Mouse (Mus musculus): ENCODE results near the gene Vgf.

Gene Vgf

GRCm38 (mm10) chr5:137026092-137026491, at the start of gene Vgf:
Vgf (plus strand) TSS chr5:137026392.
- DNase-seq (ENCODE audit: low read depth, low spot score) = no peak

DNA sequence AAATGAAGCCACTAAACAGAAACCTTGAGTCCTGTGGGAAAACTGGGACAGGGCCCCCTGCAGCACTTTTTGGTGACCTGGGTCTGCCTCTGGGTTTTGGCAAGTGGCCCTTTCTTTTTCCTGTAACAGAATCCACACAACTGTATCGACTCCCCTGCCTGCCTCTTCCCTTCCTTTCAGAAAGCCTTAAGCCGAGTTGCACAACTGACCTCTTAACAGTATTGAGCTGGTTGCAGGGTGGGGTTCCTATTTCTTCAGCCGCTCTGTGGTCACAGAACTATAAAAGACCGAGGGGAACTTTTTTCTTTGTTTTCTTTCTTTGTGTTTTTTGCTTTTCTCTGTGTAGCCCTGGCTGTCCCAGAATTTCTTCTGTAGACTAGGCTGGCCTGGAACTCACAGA, 48.4 kb upstream of the Vgf start:
- DNase-seq (ENCODE audit: low read depth, low spot score) = no peak

- DNase-seq (ENCODE audit: low read depth, low spot score) = no peak
These were observed 46.4 kb upstream of the Vgf start for GRCm38 (mm10) chr5:136979762-136980161.

GRCm38 (mm10) chr5:136980974-136981373, 45.2 kb upstream of the Vgf start:
- DNase-seq (ENCODE audit: low read depth, low spot score) = no peak

DNA sequence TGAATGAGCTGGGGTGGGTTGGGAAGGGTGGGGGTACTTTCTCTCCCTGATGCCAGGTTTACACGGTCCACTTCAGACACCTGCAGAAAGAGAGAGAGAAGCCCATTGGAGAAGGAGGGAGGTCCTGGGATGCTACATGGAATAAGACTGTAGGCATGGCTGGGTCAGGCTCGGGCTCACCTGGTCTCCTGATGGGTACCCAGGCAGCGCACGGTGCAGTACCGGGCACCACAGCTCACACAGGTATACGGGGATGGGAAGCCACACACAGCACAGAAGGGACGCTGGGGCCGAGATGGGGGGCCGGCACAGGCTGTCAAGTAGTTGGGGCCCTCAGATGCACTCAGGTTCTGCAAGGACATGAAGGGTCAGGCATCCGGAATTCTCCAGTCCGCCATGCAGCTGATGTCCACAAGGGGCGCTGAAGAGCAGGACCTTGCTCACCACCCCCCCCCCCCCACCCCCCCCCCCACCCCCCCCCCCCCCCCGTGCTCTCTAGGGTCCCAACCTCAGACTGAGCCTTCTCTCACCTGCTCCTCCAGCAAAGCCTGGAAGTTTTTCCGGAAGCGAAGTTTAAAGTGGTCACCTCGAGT, 43.8 kb upstream of the Vgf start:
- no peak for DNase-seq (ENCODE audit: low read depth, low spot score)

GRCm38 (mm10) chr5:136984828-136985227, 41.4 kb upstream of the Vgf start:
- no peak for DNase-seq (ENCODE audit: low read depth, low spot score)

DNA sequence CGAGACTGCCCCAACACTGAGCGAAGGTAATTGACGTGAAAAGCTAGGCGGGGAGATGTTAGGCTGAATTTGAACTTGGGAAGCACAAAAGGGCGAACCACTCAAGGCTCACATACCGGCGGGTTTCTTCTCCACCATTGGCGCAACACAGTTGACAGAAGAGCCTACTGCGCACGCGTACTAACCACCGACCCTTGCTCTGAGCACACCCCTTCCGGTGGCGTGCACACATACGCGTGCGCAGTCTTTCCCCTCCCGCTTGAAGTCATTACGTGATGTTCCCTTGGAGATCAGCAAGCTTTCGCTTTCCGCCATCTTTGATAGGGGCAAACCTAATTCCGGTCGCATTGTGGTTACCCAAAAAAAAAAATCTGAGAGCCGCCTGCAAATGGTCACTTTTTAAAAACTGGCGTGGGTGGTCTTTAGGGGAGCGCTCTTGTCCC, 39.5 kb upstream of the Vgf start, which contains the start of gene Plod3:
Plod3 (plus strand) TSS at position 325 of the 443 bp plus-strand sequence.
- DNase-seq (ENCODE audit: low read depth, low spot score) = peak; percentile 100

DNA sequence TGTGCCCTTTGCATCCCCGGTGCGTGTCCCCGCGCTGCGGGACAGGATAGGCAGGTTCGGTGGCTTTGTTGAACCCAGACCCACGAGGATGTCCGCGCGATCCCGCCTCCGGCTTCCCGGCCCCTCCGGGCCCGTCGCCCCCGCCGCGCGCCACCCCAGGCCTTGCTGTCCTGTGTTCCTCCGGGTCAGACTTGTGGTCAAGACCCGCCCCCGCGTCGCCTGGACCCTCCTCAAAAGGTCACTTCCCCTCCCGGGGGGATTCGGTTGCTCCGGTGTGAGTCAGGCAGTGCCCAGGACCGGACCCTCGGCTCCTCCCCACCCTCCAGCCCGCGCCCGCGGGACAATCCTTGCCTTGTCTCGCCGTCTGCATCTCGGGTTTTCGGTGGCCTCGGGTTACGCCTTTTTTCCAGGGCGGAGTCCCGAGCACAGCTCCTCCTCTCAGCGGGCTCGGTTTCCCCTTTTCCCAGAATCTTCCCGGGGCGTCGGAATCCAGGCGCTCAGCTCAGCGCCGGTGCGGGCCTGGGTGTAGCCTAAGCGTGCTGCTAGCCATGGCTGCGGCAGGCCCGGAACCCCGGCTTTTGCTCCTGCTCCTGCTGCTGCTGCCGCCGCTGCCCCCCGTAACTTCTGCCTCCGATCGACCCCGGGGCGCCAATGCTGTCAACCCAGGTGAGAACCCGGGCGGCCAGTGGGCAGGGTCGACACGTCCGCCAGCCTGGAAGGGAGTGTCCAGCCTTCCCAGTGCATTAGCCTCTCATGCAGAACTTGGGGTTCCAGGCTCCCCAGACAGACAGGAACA, 38.9 kb upstream of the Vgf start:
- peak; percentile 72 for DNase-seq (ENCODE audit: low read depth, low spot score)

DNA sequence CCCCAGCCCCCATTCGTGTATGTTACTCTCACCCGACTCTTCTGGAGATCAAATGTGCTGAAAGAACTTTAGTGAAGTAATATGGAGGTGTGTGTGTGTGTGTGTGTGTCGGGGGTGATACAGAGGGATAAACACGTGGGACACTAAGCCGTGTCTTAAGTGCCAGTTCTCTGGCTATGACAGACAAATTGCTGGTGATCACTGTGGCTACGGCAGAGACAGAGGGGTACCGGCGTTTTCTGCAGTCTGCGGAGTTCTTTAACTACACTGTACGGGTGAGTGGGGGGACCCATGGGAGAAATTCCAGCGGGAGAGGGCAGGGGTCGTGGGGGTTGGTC, 38.3 kb upstream of the Vgf start, which contains the start of gene Znhit1:
Znhit1 (minus strand) TSS at position 88 of the 338 bp plus-strand sequence.
- no peak for DNase-seq (ENCODE audit: low read depth, low spot score)

DNA sequence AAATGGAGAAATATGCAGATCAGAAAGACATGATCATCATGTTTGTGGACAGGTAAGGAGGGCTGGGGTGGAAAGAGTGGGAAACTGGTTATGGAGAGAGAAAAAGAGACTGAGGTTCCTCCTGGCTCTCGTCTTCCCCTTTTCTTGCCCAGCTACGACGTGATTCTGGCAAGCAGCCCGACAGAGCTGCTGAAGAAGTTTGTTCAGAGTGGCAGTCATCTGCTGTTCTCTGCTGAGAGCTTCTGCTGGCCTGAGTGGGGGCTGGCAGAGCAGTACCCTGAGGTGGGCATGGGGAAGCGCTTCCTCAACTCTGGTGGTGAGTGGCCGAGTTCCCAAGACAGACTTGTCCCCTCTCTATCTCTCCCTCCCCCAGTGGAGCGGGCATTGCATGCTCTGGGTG, 37.8 kb upstream of the Vgf start:
- no peak for DNase-seq (ENCODE audit: low read depth, low spot score)

DNA sequence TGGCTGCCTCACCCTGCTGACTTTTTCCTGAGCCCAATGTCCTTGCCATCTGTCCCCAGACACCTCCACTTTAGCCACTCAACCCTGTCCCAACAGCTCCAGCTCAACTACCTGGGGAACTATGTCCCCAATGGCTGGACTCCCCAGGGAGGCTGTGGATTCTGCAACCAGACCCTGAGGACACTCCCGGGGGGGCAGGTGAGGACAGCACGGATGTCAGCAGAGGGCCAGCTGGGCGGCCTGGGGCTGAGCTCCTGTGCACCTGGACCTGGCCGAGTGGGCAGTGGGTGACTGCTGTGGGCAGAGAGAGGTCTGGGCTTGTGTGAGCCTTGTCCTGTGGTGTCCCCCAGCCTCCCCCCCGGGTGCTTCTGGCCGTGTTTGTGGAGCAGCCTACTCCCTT, 36.4 kb upstream of the Vgf start:
- DNase-seq (ENCODE audit: low read depth, low spot score) = no peak

- DNase-seq (ENCODE audit: low read depth, low spot score) = no peak
These were observed 26.7 kb upstream of the Vgf start for GRCm38 (mm10) chr5:136999449-136999848.

GRCm38 (mm10) chr5:137000612-137001011, 25.6 kb upstream of the Vgf start:
- no peak for DNase-seq (ENCODE audit: low read depth, low spot score)

- DNase-seq (ENCODE audit: low read depth, low spot score) = no peak
These were observed 18.9 kb upstream of the Vgf start for GRCm38 (mm10) chr5:137007276-137007675.

DNA sequence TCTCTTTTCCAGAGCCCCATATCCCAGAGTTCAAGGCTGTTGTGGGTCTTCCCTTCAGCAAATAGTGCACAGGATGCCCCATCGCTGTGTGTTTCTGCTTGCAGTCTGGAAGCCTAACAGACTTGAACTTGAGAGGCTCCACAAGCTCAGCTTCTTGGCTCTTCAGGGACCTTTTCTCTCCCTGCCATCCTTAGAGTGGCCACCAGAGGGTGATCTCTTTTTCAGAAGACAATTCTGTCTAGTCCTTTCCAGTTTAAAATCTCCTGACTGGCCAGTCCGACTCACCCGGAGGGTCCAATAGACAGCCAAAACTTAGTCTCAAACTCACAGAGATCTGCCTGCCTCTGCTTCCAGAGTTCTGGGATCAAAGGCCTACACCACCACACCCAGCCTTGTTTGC, 16.2 kb upstream of the Vgf start:
- DNase-seq (ENCODE audit: low read depth, low spot score) = peak; percentile 29

DNA sequence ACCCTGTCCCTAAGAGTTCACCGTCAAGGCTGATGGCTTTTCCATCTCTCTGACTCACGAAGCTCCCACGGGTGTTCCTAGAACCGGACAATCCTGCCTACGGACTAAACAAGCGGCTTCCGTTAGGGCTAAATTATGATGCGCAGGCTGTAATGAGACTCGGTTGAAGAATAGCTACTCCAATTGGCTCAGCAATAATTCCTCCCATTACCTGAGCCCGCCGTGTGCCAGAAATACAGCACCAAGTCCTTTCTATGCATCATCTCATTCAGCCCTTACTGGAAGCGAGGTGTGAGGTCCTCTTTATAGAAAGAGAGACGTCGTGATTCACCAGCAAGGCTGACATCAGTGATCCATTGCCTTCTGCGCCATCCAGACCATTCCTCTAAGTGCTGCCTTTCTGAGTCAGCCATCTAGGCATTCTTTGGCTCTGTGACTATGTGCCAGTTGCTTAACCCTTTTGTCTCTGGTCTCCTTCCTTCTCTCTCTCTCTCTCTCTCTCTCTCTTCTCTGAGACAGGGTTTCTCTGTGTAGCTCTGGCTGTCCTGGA, 13.7 kb upstream of the Vgf start:
- no peak for DNase-seq (ENCODE audit: low read depth, low spot score)

DNA sequence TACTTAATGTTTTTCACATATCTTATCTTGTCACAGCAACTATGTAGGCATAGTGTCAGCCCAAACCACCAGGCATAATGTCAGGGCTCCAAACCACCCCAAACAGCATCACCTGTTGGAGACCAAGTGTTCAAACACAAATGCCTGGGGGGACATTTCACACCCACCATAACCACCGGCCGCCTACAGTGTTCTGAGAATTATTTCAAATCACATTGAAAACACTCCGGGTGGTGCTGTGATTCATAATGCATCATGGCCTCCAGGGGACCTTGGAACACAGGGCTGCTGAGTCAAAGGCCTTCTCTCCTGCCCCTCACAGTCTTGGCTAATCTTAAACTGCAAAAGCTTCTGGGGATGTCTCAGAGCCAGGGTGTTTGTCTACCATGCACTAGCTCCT, 10.3 kb upstream of the Vgf start:
- no peak for DNase-seq (ENCODE audit: low read depth, low spot score)

GRCm38 (mm10) chr5:137024318-137024717, 1.9 kb upstream of the Vgf start:
- no peak for DNase-seq (ENCODE audit: low read depth, low spot score)

DNA sequence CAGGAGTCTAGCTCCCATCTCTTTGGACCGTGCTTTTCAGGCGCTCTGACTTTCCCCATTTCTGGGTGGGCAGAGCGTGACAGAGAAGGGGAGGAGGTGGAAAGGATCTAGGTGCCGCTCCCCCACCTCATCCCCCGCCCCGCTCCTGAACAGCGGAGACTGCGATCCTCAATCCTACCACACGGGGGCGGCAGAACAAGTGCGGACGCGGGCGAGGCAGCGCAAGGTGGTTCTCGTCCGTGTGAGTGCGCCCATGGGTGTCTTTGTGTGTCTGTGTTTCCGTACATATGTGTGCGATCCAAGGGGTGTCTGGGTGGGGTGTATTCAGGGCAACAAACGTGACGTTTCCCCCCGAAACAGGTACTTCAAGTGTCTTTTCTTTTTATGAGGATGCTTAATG, 1.1 kb upstream of the Vgf start:
- peak; percentile 57 for DNase-seq (ENCODE audit: low read depth, low spot score)

- DNase-seq (ENCODE audit: low read depth, low spot score) = no peak
These were observed 2.5 kb downstream of the Vgf start for GRCm38 (mm10) chr5:137028561-137029272.

DNA sequence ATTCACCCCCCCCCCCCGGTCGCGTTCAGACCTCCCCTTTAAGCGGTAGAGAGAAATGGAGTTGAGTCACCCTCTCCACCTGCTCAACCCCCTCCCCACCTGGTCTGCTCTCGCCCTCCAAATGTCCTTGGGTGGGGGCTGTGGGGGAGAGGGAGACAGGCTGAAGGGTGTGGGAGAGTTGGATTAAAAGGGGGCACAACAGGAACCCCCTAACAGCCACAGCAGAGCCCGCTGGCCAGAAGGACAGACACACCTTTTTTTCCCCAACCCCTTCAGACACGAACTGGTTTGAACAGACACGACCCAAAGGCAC, 3.0 kb downstream of the Vgf start:
- no peak for DNase-seq (ENCODE audit: low read depth, low spot score)

GRCm38 (mm10) chr5:137029643-137030415, 3.6 kb downstream of the Vgf start:
- DNase-seq (ENCODE audit: low read depth, low spot score) = peak; percentile 95
